Mouse (Mus musculus) macrophage (primary cell): ENCODE results near the gene Klhl6. TPM values are rescaled to one million over a fixed set of nuclear protein-coding genes. Genes with fewer than 3 reads are reported as not detected.
"Not testable (repeated sequence)": the region's sequence is repeated elsewhere in the genome, so short reads cannot be mapped to it uniquely, and the experiment has no call there.

Source experiments
- H3K27ac ChIP-seq: fragments of 350-480 bp; formaldehyde crosslinking; 2 replicates; pipeline ENCODE4 v1.9.0; 2021
- H3K36me3 ChIP-seq: fragments of 350-480 bp; formaldehyde crosslinking; 2 replicates; pipeline ENCODE4 v1.9.0; 2021; ENCODE audit errors: inconsistent target
- H3K4me3 ChIP-seq: fragments of 350-480 bp; formaldehyde crosslinking; 2 replicates; pipeline ENCODE4 v1.9.0; 2021; ENCODE audit errors: inconsistent target
- H3K79me2 ChIP-seq: fragments of 350-480 bp; formaldehyde crosslinking; 2 replicates; pipeline ENCODE4 v1.9.0; 2021; ENCODE audit errors: inconsistent target
- WGBS: methylation state at CpG from one replicate; pipeline ENCODE4 v1.1.7; 2026; ENCODE audit warnings: inconsistent platforms; ENCODE audit not compliant: missing documents; 5-methylcytosine and 5-hydroxymethylcytosine counted together
- polyA plus RNA-seq: library from polyadenylated mRNA; stranded (reverse); fragments of 250-400 nt; gene quantifications from 3 replicates; pipeline ENCODE4 v1.2.4, GENCODE M21; 2018; ENCODE audit warnings: inconsistent platforms
- total RNA-seq, 78 experiments: library from RNA; depleted of rRNA; stranded (reverse); fragments of 250-400 nt; gene quantifications; 1 replicate in 9 of 78; 2 replicates in 24 of 78; 3 replicates in 43 of 78; 4 replicates in 2 of 78; pipeline ENCODE4 v1.2.4; 2018; ENCODE audit warnings: inconsistent platforms in 56 of 78

The Klhl6 gene
- total RNA-seq (2018; cell fraction: chromatin; rRNA removed): 10 to 100 TPM in 18 of 26 experiments, 1 to 10 TPM in 8; 1.2 to 51.3 (median 25.3) TPM
- 10 to 100 TPM in 24 of 26 experiments, 1 to 10 TPM in 2; 7.7 to 25.4 (median 20.9) TPM for total RNA-seq (2018; cell fraction: cytosol; rRNA removed)
- 10 to 100 TPM in 19 of 26 experiments, 1 to 10 TPM in 7; 1.8 to 43.7 (median 19.7) TPM for total RNA-seq (2018; cell fraction: nucleus; rRNA removed)
- polyA plus RNA-seq: 15.2 to 25.6 TPM (median 16.3 TPM) in 3 replicates

DNA sequence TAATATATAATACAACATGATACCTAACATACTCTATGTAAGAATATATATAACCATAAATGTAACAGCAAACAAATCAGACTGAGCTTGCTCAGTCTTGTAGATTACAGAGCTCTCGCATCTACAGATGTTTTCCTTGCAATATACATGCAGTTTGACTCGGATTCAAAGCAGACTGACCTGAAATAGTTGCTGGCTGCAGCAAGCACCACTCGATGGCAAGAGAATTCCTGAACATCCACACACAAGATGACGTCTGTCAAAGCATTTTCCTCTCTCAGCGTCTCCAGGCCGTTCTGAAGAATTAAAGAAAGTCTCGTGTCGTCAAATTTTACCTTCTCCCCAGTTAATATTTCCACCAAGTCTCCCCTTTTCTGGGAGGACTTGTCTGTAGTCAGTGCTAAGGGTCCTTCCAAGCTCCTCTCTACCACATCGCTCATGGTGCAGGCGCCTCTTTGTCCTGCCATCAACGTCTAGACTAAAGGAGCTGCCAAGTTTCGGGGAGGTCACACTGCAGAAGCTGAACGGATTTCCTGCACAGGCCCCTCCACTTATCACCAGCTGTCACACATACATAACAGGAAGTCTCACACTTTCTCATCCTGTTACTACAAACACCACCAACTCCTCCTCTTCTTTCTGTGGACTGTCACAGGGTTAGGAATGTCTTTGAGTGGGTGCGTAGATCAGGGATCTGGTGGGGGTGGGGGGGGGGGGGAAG lies at the start of gene Klhl6:
Gene Klhl6 (minus strand): TSS at position 501 of the 721 bp plus-strand sequence.
- 2% methylated on average over 14 of the region's 14 CpGs for WGBS
- peak within 1 kb of the TSS; percentile 47 for H3K4me3 ChIP-seq
- H3K79me2 ChIP-seq: peaks cover 43% of the 10 kb centered on the region
- H3K27ac ChIP-seq: peak within 1 kb of the TSS; percentile 62
- H3K36me3 ChIP-seq: no peaks in the 10 kb centered on the region

DNA sequence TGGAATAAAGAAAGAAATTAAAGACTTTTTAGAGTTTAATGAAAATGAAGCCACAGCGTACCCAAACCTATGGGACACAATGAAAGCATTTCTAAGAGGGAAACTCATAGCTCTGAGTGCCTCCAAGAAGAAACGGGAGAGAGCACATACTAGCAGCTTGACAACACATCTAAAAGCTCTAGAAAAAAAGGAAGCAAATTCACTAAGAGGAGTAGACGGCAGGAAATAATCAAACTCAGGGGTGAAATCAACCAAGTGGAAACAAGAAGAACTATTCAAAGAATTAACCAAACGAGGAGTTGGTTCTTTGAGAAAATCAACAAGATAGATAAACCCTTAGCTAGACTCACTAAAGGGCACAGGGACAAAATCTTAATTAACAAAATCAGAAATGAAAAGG lies 44.4 kb upstream of the Klhl6 start:
- not testable (repeated sequence) for H3K79me2 ChIP-seq, H3K36me3 ChIP-seq, H3K4me3 ChIP-seq, H3K27ac ChIP-seq
- no CpG with 5 or more reads among the region's 4 CpGs for WGBS

DNA sequence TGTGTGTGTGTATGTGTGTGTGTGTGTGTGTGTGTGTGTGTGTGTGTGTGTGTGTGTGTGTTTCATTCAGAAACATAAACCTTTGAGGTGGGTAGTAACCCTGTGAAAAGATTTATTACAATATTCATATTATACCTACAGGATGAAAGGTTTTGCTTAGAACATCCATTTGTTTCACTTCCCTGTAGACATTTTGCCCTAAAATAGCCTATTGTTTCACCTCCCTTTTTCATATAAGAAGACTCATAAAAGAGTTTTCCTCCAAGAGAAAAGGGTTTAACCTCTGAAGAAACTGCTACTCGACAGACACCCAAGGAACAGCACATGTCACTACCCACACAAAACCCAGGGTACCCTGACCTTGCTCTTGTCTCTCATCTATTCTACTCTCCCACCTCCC lies 40.0 kb upstream of the Klhl6 start:
- Histone ChIP-seq H3K27ac (no peak overlapping the region), H3K79me2 (no peaks in the 10 kb centered on the region), H3K4me3 (no peak overlapping the region), H3K36me3 (no peaks in the 10 kb centered on the region)
- 27% methylated on average over 1 of the region's 1 CpGs for WGBS

DNA sequence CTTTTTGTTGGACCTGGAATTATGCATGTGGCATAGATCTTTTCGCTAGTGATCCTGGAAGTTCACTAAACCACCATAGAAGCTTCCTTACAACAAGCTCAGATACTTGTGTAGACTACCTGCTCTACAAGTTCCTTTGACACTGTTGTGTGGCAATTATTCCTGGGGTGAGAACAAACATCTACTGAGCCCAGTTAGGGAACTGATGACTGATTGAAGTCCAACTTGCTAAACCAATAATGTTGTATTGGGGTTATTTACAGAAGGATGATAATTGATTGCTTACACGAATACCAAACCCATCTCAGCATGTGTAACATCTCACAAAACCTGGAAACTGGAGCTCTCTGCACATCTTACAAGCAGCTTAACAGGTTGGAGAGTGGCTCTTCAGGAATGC lies 39.0 kb upstream of the Klhl6 start:
- Histone ChIP-seq H3K79me2 (no peaks in the 10 kb centered on the region), H3K27ac (no peak overlapping the region), H3K36me3 (no peaks in the 10 kb centered on the region), H3K4me3 (no peak overlapping the region)
- 83% methylated on average over 2 of the region's 2 CpGs for WGBS

GRCm38 (mm10) chr16:20012647-20013046 lies 29.8 kb upstream of the Klhl6 start:
- H3K79me2 ChIP-seq: no peaks in the 10 kb centered on the region
- H3K36me3 ChIP-seq: no peaks in the 10 kb centered on the region
- H3K4me3 ChIP-seq: no peak overlapping the region
- no peak overlapping the region for H3K27ac ChIP-seq

DNA sequence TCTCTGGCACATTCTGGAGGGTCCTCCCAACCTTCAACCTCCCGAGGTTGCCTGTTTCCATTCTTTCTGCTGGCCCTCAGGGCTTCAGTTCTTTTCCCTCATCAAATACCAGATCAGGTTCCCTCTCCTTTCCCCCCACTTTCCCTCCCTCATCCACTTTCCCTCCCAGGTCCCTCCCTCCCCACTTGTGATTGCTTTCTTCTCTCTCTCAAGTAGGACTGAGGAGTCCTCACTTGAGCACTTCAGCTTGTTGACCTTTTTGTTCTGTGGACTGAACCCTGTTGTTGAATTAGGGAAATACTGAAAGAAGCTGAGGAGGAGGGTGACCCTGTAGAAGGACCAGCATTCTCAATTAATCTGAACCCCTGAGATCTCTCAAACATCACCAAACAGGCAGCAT lies 23.2 kb upstream of the Klhl6 start:
- Histone ChIP-seq H3K36me3 (no peaks in the 10 kb centered on the region), H3K27ac (no peak overlapping the region), H3K79me2 (no peaks in the 10 kb centered on the region), H3K4me3 (no peak overlapping the region)
- WGBS: 83% methylated on average over 1 of the region's 1 CpGs

GRCm38 (mm10) chr16:20000286-20000685 lies 17.4 kb upstream of the Klhl6 start:
- not testable (repeated sequence) for H3K27ac ChIP-seq, H3K79me2 ChIP-seq, H3K4me3 ChIP-seq, H3K36me3 ChIP-seq
- 75% methylated on average over 8 of the region's 8 CpGs for WGBS

GRCm38 (mm10) chr16:19997616-19998015 lies 14.8 kb upstream of the Klhl6 start:
- WGBS: 95% methylated on average over 7 of the region's 7 CpGs
- Histone ChIP-seq H3K36me3 (no peaks in the 10 kb centered on the region), H3K79me2 (no peaks in the 10 kb centered on the region), H3K27ac (no peak overlapping the region), H3K4me3 (no peak overlapping the region)

GRCm38 (mm10) chr16:19996913-19997312 lies 14.1 kb upstream of the Klhl6 start:
- not testable (repeated sequence) for H3K4me3 ChIP-seq, H3K79me2 ChIP-seq, H3K36me3 ChIP-seq, H3K27ac ChIP-seq
- WGBS: 94% methylated on average over 3 of the region's 6 CpGs

- H3K36me3 ChIP-seq: no peaks in the 10 kb centered on the region
Observed at GRCm38 (mm10) chr16:19995818-19996217, 13.0 kb upstream of the Klhl6 start.

GRCm38 (mm10) chr16:19993278-19993677 lies 10.4 kb upstream of the Klhl6 start:
- 58% methylated on average over 3 of the region's 3 CpGs for WGBS
- Histone ChIP-seq H3K4me3 (no peak overlapping the region), H3K36me3 (no peaks in the 10 kb centered on the region)

More at GRCm38 (mm10) chr16:19995818-19996217, 13.0 kb upstream of the Klhl6 start:
- H3K79me2 ChIP-seq: no peaks in the 10 kb centered on the region
- H3K27ac ChIP-seq: no peak overlapping the region
- no peak overlapping the region for H3K4me3 ChIP-seq

DNA sequence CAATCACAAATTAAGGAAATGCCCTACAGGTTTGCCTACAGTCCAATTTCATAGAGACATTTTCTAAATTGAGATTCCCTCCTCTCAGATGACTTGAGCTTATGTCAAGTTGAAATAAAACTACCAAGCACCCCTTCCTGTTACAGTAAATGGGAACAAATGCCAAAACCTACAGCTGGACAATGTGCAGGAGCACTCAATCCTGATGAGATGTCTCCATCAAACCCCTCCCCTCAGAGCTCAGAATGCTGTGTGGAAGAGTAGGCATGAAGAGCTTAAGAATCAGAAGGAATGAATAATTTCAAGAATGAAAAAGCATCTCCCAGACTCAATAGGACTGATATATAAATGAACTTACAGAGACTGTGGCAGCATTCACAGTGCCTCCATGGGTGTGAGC lies 7.7 kb upstream of the Klhl6 start:
- Histone ChIP-seq H3K36me3 (no peaks in the 10 kb centered on the region), H3K79me2 (no peaks in the 10 kb centered on the region), H3K27ac (no peak overlapping the region), H3K4me3 (no peak overlapping the region)

More at GRCm38 (mm10) chr16:19993278-19993677, 10.4 kb upstream of the Klhl6 start:
- no peak overlapping the region for H3K27ac ChIP-seq
- H3K79me2 ChIP-seq: no peaks in the 10 kb centered on the region

- H3K4me3 ChIP-seq: no peak overlapping the region
- H3K79me2 ChIP-seq: peaks cover 2% of the 10 kb centered on the region; the same call in 1 of the 2 replicates
- H3K36me3 ChIP-seq: no peaks in the 10 kb centered on the region
- WGBS: 81% methylated on average over 2 of the region's 2 CpGs
- H3K27ac ChIP-seq: no peak overlapping the region
Observed at GRCm38 (mm10) chr16:19987589-19987988, 4.8 kb upstream of the Klhl6 start.

- 92% methylated on average over 2 of the region's 2 CpGs for WGBS
- no peak overlapping the region for H3K4me3 ChIP-seq
Observed at GRCm38 (mm10) chr16:19984884-19985643, 2.2 kb upstream of the Klhl6 start.

GRCm38 (mm10) chr16:19983559-19983958 lies 722 bp upstream of the Klhl6 start:
- Histone ChIP-seq H3K4me3 (no peak overlapping the region), H3K36me3 (no peaks in the 10 kb centered on the region), H3K27ac (no peak overlapping the region), H3K79me2 (peaks cover 35% of the 10 kb centered on the region)
- WGBS: 82% methylated on average over 4 of the region's 4 CpGs

More at GRCm38 (mm10) chr16:19984884-19985643, 2.2 kb upstream of the Klhl6 start:
- no peak overlapping the region for H3K27ac ChIP-seq
- no peaks in the 10 kb centered on the region for H3K36me3 ChIP-seq
- H3K79me2 ChIP-seq: peaks cover 26% of the 10 kb centered on the region
